ENCODE assay signal across 8 mouse cellular contexts in genomic region chr1:119453731-119454130, GRCm38 (mm10). TPM values are rescaled to one million over a fixed set of nuclear protein-coding genes. Genes with fewer than 3 reads are reported as not detected.
DNase-seq lines count a peak whose midpoint lies in the region; ATAC-seq lines count a peak whose summit lies in the region.

No protein-coding gene starts in this region.

- DNase-seq in heart, adult 18-20 months: peak; percentile 31 to 40
- no peak for DNase-seq in heart, postnatal 25 days (ENCODE audit: low spot score)
- peak; percentile 68 to 72 for DNase-seq in right cerebral cortex, postnatal 10 days (ENCODE audit: low spot score in 2 of 2)
- no peak for DNase-seq in right cerebral cortex, postnatal 36 days (ENCODE audit: low spot score in 2 of 2)
- peak; percentile 70 for DNase-seq in cerebellum, postnatal 14 days
- peak; percentile 35 for DNase-seq in skeletal muscle tissue, adult 2 months (ENCODE audit: low read depth, low spot score)
- no peak for DNase-seq in spleen, postnatal 10 days (ENCODE audit: low spot score in 2 of 2)

- intact Hi-C loops in heart, postnatal 25 days (cut with DNase I): loop anchor here (10.0 kb wide), 1 partner anchor 441 kb away; no protein-coding TSS in a partner anchor

- ATAC-seq in frontal cortex, adult (ENCODE audit: low TSS enrichment): no peak

RNA-seq across cellular contexts. Expression of gene Inhbb, which starts 31.7 kb away (rescaled TPM):
- 1 to 10 TPM; 1.2 to 1.4 TPM for total RNA-seq in heart, adult 18-20 months (2021)
- 1 to 10 TPM in 1 of 2 experiments, under 1 TPM in 1; 0.99 to 1.9 TPM for total RNA-seq in heart, postnatal 25 days (2021)

RNA-seq across cellular contexts. Expression of gene Ralb, which starts 50.9 kb away (rescaled TPM):
- 10 to 100 TPM; 25.0 to 27.9 TPM for total RNA-seq in heart, adult 18-20 months (2021)
- total RNA-seq in heart, postnatal 25 days (2021): 10 to 100 TPM; 31.3 to 33.6 TPM

Comparison
In these comparisons a context has a peak if more than half of its experiments do, and no peak if none do; other contexts are left out.
1. DNase-seq: peak in heart, adult 18-20 months (2 of 2), right cerebral cortex, postnatal 10 days (2 of 2), cerebellum, postnatal 14 days (2 of 2) and skeletal muscle tissue, adult 2 months (single experiment); none in heart, postnatal 25 days (single experiment), right cerebral cortex, postnatal 36 days (0 of 2) and spleen, postnatal 10 days (0 of 2).